Mouse (Mus musculus) forelimb bud, embryonic 11.5 days (tissue): ENCODE measurements around the gene Kat2b.
A peak's percentile ranks its signal among the peaks of the same experiment; 100 is the strongest.
"Not testable (repeated sequence)": the region's sequence is repeated elsewhere in the genome, so short reads cannot be mapped to it uniquely, and the experiment has no call there.

Experiments
- DNase-seq: peaks from one replicate; pipeline ENCODE4 v3.0.0-alpha.2; 2012; ENCODE audit warnings: low read depth, low spot score

Kat2b gene

DNA sequence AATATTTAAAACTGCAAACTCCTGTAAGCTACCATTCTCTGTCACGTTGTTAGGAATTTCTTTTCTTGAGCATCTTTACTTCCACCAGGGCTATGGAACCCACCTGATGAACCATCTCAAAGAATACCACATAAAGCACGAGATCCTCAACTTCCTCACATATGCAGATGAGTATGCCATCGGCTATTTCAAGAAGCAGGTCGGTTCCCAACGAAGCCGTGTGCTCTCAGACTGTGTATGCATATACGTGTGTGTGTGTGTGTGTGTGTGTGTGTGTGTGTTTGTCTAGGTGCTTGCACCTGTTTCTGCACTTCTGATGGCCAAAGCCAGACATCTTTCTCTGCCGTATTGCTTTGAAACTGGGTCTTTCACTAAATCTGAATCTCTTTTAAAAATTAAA, 92.6 kb downstream of the Kat2b start:
- no peak for DNase-seq

DNA sequence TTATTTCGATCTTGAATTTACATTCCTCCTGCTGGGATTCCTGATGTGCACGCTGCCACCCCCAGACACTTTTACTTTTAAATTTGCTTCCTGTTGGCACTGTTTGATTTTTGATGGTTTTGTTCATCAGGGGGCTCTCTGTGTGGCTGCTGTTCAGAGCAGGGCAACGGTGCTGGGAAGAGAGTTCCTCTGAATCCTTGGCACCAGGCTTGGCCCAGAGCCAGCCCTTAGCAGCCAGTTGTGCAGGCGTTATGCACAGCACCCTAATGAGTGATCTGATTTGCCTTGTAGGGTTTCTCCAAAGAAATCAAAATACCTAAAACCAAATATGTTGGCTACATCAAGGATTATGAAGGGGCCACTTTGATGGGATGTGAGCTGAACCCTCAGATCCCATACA, 93.1 kb downstream of the Kat2b start:
- no peak for DNase-seq

DNA sequence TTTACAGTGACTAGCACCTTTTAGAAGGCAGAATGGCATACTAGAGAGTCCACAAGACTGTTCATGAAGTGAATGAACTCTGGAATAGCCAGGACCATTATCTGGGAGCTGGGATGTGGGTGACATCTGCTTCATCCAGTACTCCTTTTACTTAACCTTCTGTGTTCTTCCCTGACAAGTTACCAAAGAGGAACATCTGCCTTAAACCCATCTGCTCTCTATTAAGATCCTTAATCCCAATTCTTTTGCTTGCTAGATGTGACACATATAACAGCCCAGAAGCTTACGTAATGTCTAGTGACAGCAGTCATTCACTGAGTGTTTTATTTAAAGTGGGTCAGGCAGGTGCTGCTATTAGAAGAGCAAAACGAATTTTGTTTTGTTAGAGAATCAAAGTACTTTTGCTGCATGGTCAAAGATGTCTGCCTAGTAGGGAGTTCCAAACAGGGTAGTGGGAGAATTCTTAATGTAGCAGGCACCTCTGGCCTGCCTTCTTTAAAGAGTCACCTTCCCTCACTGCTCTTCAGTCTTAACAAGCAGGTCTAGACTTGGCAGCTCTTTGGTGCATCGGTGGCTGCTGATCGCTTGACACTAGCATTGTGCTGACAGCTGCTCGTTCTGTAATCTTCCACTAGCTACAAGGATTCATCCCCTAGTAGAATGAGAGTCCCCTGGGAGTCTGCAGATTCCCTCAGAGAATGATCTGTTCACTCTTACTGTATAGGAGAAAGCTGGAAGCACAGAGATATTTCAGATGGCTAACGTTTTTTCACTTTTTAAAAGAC, 94.6 kb downstream of the Kat2b start:
- DNase-seq: no peak

DNA sequence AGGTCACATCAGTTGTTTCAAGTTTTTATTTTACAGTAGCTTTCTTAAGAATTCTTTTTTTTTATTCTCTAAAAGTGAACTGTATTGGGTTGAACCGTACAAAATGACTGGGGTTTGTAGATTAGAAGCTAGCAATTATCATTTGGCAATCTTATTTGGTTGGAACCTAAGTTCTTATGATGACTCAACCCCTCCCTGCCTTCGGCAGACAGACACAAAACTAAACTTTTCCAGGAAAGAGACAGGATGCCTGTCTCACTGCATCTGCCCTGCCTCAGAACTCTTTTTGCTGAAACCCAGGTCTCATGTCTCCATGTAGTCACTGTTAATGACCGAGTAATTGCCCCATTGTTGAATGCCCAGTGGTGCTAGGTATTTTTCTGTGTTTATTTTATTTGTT, 97.6 kb downstream of the Kat2b start:
- no peak for DNase-seq

DNA sequence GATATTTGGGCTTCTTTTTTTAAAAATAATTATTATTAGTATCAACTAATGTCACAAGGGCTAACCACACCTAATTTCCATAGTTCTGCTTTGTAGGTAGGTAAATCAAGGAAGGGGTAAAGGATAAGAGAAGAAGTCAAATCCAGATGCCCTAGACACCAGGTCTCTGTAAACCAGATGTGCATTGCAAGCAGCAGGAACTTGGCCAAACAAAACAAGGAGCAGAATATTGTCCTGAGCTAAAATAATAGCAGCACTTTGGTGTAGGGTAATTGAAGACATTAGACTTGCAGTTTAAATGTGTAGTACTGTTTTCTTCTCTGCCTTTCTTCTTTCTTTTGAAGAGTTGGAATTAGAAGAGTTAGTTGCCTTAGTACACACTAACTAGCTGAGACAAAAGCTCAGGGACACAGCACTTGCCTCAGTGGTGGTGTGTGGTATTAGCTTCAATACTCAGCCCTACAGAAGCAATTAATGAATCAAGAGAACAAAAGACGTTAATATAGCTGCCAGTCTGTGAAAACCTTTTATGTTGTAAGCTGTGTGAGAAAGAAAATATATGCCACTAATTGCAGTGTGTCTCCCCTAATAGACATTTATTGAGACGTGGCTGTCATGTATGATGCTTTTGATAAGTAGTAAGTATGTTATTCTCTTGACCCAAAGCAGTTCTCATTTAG, 98.2 kb downstream of the Kat2b start:
- no peak for DNase-seq

DNA sequence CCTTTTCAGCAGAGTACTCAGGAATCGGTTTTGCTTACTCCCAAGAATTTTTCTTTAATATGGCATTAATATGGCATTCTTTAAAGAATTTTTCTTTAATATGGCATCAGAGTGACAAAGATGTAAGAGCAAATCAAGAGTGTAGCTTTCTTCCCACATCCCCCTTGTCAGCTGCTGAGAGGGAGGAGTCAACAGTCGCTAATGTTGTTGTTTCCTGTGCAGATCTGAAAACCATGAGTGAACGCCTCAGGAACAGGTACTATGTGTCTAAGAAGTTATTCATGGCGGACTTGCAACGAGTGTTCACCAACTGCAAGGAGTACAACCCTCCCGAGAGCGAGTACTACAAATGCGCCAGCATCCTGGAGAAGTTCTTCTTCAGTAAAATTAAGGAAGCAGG, 103.8 kb downstream of the Kat2b start:
- no peak for DNase-seq

DNA sequence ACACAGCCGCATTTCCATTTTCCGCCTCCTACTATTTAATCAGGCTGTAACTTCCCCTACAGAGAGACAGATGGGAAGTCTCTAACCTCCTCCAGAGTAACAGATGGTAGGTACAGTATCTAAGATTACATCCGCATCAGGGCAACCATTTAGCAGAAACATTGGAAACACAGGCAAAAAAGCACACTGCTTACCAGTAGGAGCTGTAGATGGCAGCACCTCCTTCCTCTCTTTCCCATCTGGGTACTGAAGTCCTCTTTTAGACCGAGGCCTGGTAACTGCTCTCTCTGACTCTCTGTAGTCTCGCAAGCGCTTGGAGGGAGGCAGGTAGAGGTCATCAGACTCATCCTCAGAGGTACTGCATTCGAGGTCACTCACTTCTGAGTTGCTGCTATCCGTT, 112.1 kb downstream of the Kat2b start:
- DNase-seq: no peak

DNA sequence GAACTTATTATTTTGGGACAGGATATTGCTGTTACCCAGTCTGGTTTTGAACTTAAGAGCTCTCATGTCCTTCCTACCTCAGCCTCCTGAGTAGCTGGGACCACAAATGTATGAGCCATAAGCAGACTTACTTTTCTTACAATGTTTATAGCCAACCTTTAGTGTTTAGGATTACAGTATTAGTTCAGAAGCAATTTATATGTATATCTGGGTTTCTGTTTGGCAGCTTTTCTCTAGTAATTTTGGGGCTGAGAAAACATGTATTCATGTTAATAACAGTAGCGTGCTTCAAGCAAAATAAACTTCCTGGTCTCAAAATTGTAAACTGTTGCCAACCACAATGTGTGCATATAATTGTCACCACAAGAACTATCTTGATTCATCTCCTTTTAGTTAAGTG, 121.7 kb downstream of the Kat2b start:
- no peak for DNase-seq

DNA sequence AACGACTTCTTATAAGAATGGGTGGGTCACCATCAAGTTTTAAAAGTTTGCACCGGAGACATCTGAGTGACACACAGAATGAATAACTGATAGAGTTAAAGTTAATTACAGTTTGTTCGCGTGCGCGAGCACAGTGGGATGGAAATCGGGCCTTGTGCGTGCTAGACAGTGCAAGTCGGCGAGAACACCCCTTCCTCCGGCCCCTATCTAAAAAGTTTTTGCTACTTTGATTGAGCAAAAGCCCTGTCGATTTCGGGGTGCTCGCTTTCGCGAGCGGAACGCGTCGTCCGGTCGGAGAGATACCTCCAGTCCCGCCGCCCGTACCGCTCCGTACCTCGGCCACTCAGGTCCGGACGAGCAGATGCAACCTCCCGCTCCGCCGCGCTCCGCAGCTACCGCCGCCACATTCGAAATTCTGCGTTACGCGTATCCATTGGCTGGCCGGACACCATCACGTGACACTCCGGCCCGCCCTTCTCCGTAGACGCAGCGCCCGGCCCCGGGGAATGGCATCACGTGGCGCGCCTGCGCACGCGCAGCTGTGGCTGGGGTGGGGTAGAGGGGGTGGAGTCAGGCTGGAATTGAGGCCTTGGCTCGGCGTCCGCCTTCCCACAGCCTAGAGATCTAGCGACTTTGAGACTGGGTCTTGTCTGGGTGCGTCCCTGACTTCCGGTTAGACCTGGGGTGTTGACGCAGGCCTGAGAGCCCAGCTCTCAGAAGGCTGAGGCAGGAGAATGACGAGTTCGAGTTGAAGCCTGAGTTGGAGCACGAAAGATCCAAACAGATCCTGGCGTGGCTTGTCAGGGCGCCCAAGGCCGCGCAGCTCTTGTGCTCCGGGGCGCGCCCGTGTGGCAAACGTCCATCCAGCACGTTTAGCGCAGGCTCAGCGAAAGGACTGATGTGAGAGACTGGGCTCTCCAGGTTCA, 122.5 kb downstream of the Kat2b start, which contains the start of gene Sgo1:
Gene Sgo1 (minus strand): TSS at position 457 of the 926 bp plus-strand sequence.
- peak; percentile 97 for DNase-seq

DNA sequence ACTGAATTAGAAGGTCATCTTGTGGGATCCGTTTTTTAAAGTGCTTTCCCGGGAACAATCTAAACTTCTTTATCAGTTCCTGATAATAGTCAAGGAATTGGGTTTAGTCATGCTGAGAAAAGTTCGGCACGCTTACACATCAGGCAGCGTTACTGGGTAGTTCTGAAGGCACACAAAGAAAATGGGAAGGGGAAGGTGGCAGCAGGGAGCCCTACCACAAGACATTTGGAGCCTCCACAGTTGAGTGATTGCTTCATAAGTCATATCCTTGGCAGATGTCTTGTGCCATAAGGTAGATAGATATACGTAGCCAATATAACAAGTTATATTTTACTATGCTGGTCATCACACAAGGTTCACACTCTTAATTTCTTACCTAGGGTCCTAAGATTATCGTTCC, 123.3 kb downstream of the Kat2b start:
- no peak for DNase-seq

DNA sequence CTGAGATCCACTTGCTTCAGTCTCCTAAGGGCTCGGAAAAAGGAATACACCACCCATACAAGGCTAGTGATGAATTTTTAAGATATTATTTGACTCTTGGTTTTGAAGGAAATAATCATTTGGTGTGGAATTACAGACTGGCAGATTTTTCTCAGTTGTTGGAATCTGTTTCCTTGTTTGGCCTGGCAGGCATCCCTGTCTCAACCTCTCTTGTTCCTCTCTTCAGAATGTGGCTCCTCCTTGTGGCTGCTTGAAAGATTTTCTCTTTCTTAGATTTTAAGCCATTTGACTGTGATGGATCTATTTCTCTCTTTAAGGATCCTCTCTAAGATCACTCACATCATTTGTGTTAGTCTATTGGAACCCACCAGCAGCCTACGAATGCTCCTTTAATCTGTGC, 127.4 kb downstream of the Kat2b start:
- DNase-seq: peak; percentile 9

DNA sequence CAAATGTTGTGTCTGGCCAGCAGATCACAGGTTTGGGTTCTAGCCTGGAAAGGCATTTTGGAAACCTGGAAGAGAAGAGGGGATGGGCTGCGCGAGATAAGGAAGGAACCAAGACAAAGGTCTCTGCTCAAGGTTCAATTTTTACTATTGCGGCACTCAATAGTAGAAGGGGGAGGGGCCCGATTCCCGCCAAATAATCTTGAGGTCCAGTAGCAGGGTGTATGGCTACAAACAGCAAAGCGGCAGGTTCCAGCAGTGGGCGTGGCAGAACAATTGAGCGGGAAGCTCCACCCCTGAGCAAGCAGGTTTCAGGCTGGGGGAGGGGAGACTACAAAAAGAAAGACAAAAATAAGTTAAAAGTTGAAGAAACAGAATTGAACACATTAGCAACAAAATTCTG, 130.9 kb downstream of the Kat2b start:
- not testable (repeated sequence) for DNase-seq

DNA sequence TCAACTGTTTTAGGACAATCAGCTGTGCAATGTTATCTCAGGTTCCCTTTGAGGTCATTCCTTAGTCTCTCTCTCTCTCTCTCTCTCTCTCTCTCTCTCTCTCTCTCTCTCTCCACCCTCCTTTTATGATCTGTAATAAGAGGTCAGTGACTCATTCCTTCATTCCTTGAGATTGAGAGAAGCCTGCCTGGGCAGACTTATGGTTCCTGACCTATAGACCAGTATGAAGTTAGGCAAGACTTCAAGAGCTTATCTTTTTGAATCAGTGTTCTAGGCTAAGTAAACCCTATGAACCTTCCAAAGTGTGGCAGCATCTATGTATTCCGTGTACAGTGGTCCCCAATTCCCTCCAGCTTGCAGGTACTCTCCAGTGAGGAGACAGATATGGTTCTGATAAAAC, 147.8 kb downstream of the Kat2b start:
- DNase-seq: no peak

DNA sequence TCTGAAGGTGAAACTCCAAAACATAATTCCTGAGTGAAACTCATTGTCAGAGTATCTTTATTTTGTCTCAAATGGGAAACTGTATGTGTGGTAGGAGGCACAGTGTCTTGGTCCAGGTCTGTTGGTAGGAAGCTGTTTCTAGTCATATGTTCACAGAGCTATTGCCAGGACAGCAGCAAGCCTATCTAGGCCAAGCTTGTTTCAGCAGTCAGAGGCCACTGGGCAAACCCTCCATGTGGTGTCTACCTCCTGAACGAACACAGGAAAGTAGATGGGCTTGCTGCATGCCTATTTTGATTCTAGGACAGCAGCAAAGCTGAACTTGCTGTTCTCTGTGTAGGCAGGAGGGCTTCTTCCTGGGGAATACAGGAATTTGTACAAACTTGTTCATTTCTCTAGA, 148.5 kb downstream of the Kat2b start:
- DNase-seq: not testable (repeated sequence)

DNA sequence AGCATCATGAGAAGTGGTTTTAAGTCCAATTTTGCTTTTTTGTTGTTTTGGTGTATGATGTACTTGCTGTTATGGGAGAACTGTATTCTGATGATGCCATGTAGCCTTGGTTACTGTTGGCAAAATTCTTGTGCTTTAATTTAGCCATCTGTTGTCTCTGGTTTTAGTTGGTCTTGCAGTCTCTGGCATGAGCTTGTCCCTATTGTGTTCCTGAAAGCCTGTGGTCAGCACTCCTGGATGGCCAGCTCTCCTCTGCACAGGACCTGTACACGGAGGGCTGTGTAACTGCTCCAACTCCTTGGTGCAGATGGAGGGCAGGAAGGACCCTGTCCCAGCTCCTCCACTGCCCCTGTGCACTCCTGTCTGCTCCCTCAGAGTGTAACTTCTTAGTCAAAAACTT, 151.8 kb downstream of the Kat2b start:
- DNase-seq: no peak

DNA sequence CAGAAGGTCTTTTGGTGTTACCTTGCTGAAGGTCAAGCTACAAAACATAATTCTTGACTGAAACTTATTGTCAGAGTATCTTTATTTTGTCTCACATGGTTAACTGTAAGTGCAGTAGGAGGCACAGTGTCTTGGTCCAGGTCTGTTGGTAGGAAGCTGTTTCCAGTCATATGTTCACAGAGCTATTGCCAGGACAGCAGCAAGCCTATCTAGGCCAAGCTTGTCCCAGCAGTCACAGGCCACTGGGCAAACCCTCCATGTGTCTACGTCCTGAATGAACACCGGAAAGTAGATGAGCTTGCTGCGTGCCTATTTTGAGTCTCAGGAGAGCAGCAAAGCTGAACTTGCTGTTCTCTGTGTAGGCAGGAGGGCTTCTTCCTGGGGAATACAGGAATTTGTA, 152.3 kb downstream of the Kat2b start:
- not testable (repeated sequence) for DNase-seq
